Mouse (Mus musculus): ENCODE results near the gene Ngf. TPM values are rescaled to one million over a fixed set of nuclear protein-coding genes. Genes with fewer than 3 reads are reported as not detected.
A peak's percentile ranks its signal among the peaks of the same experiment; 100 is the strongest.

Gene Ngf
- polyA plus RNA-seq, 1 experiment from 2014 or later: 4.3 TPM

DNA sequence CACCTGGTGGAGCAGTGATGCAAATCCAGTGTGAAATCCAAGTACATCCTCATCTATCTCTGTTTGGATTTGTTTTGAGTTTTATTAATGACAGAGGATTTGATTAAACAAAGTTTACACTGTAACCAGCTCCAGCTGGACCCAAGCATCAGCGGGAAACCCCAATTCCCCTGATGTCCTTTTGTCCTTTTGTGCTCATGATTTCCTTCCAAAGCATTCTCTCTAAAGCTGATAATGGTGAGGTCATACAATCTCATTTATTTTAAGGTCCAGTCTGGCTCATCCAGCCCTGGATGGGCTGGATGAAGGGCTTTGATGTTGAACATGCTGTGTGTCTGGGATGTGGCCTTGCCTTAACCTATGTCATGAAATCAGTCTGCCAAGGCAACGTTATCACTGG is 30.3 kb downstream of the Ngf start:
- H3K4me2 ChIP-seq (ENCODE audit: low read depth, low read length): no peak overlapping the region
- 0 out of 2 replicates have a peak, but pooled peaks cover 3% of the 10 kb centered on the region for H3K4me1 ChIP-seq (ENCODE audit: control insufficient read depth, insufficient read depth, low read length)
- no peaks in the 10 kb centered on the region for H3K27me3 ChIP-seq (ENCODE audit: control insufficient read depth, insufficient read depth, low read length)
- no peaks in the 10 kb centered on the region for H3K36me3 ChIP-seq (ENCODE audit: control insufficient read depth, insufficient read depth, low read length)
- H3K27ac ChIP-seq (ENCODE audit: low read length): no peak overlapping the region
- ATAC-seq (ENCODE audit: insufficient read depth, low FRiP score): peak; percentile 33; the same call in 1 of the 2 replicates
- no peak overlapping the region for H3K9ac ChIP-seq (ENCODE audit: low read length)
- WGBS: 47% methylated on average over 2 of the region's 2 CpGs
- no peaks in the 10 kb centered on the region for H3K9me3 ChIP-seq (replicated peaks; ENCODE audit: control insufficient read depth, low read length)
- H3K4me3 ChIP-seq (replicated peaks; ENCODE audit: low read length): no peak overlapping the region

DNA sequence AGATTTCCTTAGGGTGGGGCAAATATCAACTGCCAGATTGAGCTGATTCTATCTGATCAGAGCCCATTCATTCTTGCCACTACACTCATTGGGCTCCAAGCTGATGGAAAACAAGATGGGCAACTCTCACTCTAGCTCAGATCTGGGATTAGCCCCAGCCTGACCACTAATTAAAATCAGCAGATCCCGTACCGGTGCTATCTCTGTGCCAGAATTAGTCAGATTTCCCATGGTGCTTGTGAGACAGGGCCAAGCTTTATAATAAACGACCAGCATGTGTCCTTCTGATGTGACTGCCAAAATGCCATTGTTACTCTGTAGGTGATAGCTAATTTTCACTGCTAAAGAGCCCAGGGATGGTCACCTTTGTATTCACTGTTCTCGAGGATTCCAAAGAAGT is 31.5 kb downstream of the Ngf start:
- Histone ChIP-seq H3K4me2 (ENCODE audit: low read depth, low read length) (no peak overlapping the region), H3K36me3 (ENCODE audit: control insufficient read depth, insufficient read depth, low read length) (no peaks in the 10 kb centered on the region), H3K4me3 (replicated peaks; ENCODE audit: low read length) (no peak overlapping the region), H3K27me3 (ENCODE audit: control insufficient read depth, insufficient read depth, low read length) (no peaks in the 10 kb centered on the region), H3K9ac (ENCODE audit: low read length) (no peak overlapping the region), H3K4me1 (ENCODE audit: control insufficient read depth, insufficient read depth, low read length) (0 out of 2 replicates have a peak, but pooled peaks cover 5% of the 10 kb centered on the region), H3K9me3 (replicated peaks; ENCODE audit: control insufficient read depth, low read length) (no peaks in the 10 kb centered on the region), H3K27ac (ENCODE audit: low read length) (no peak overlapping the region)
- 77% methylated on average over 4 of the region's 4 CpGs for WGBS
- ATAC-seq (ENCODE audit: insufficient read depth, low FRiP score): no peak

- 0 out of 2 replicates have a peak, but pooled peaks cover 5% of the 10 kb centered on the region for H3K4me1 ChIP-seq (ENCODE audit: control insufficient read depth, insufficient read depth, low read length)
- no peak for ATAC-seq (ENCODE audit: insufficient read depth, low FRiP score)
- H3K4me2 ChIP-seq (ENCODE audit: low read depth, low read length): no peak overlapping the region
- no peak overlapping the region for H3K9ac ChIP-seq (ENCODE audit: low read length)
- H3K4me3 ChIP-seq (replicated peaks; ENCODE audit: low read length): no peak overlapping the region
- 75% methylated on average over 4 of the region's 4 CpGs for WGBS
- H3K36me3 ChIP-seq (ENCODE audit: control insufficient read depth, insufficient read depth, low read length): no peaks in the 10 kb centered on the region
- no peak overlapping the region for H3K27ac ChIP-seq (ENCODE audit: low read length)
- H3K27me3 ChIP-seq (ENCODE audit: control insufficient read depth, insufficient read depth, low read length): no peaks in the 10 kb centered on the region
- no peaks in the 10 kb centered on the region for H3K9me3 ChIP-seq (replicated peaks; ENCODE audit: control insufficient read depth, low read length)
Observed at GRCm38 (mm10) chr3:102505129-102505528, 35.4 kb downstream of the Ngf start.

- WGBS: 70% methylated on average over 12 of the region's 12 CpGs
- H3K9me3 ChIP-seq (replicated peaks; ENCODE audit: control insufficient read depth, low read length): no peaks in the 10 kb centered on the region
Observed at GRCm38 (mm10) chr3:102506061-102506460, 36.3 kb downstream of the Ngf start.

DNA sequence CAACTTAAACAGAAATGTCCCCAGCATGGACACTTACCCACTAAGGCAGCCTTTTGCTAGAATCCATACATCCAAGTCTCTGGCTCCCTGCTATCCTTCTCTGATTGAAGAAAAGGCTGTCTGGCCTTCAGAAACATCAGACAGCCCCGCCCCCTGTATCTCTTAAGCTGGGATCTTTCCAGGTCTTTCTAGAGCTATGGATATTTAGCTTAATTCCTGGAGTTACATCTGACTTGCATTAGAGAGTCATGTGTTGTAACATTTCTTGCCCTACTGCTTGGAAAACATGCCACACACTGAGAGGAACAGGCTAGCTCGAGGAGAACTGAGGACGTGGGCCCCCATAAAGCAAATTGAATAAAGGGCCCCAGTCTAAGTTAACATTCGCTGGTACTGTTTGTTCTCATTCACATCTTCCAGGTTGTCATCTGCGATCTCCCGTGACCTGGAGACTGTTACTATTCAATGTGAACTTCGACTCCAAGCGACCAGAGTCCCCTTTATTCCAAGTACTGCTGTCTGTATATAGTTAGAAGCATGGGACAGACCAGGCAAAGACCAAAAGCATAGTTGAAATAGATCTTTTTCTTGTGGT is 38.0 kb downstream of the Ngf start:
- no peaks in the 10 kb centered on the region for H3K27me3 ChIP-seq (ENCODE audit: control insufficient read depth, insufficient read depth, low read length)
- H3K36me3 ChIP-seq (ENCODE audit: control insufficient read depth, insufficient read depth, low read length): no peaks in the 10 kb centered on the region
- 66% methylated on average over 8 of the region's 8 CpGs for WGBS
- no peak overlapping the region for H3K9ac ChIP-seq (ENCODE audit: low read length)
- no peak overlapping the region for H3K4me3 ChIP-seq (replicated peaks; ENCODE audit: low read length)
- 0 out of 2 replicates have a peak, but pooled peaks cover 5% of the 10 kb centered on the region for H3K4me1 ChIP-seq (ENCODE audit: control insufficient read depth, insufficient read depth, low read length)
- no peaks in the 10 kb centered on the region for H3K9me3 ChIP-seq (replicated peaks; ENCODE audit: control insufficient read depth, low read length)
- no peak overlapping the region for H3K27ac ChIP-seq (ENCODE audit: low read length)
- H3K4me2 ChIP-seq (ENCODE audit: low read depth, low read length): no peak overlapping the region
- ATAC-seq (ENCODE audit: insufficient read depth, low FRiP score): no peak

More at GRCm38 (mm10) chr3:102506061-102506460, 36.3 kb downstream of the Ngf start:
- H3K4me3 ChIP-seq (replicated peaks; ENCODE audit: low read length): no peak overlapping the region
- H3K36me3 ChIP-seq (ENCODE audit: control insufficient read depth, insufficient read depth, low read length): no peaks in the 10 kb centered on the region
- H3K9ac ChIP-seq (ENCODE audit: low read length): no peak overlapping the region
- no peaks in the 10 kb centered on the region for H3K27me3 ChIP-seq (ENCODE audit: control insufficient read depth, insufficient read depth, low read length)
- no peak for ATAC-seq (ENCODE audit: insufficient read depth, low FRiP score)
- no peak overlapping the region for H3K4me2 ChIP-seq (ENCODE audit: low read depth, low read length)
- no peak overlapping the region for H3K27ac ChIP-seq (ENCODE audit: low read length)
- 0 out of 2 replicates have a peak, but pooled peaks cover 5% of the 10 kb centered on the region for H3K4me1 ChIP-seq (ENCODE audit: control insufficient read depth, insufficient read depth, low read length)

- no peak for ATAC-seq (ENCODE audit: insufficient read depth, low FRiP score)
- Histone ChIP-seq H3K4me3 (replicated peaks; ENCODE audit: low read length) (no peak overlapping the region), H3K9me3 (replicated peaks; ENCODE audit: control insufficient read depth, low read length) (no peaks in the 10 kb centered on the region), H3K9ac (ENCODE audit: low read length) (no peak overlapping the region), H3K36me3 (ENCODE audit: control insufficient read depth, insufficient read depth, low read length) (no peaks in the 10 kb centered on the region), H3K27ac (ENCODE audit: low read length) (no peak overlapping the region), H3K4me1 (ENCODE audit: control insufficient read depth, insufficient read depth, low read length) (0 out of 2 replicates have a peak, but pooled peaks cover 5% of the 10 kb centered on the region), H3K27me3 (ENCODE audit: control insufficient read depth, insufficient read depth, low read length) (no peaks in the 10 kb centered on the region), H3K4me2 (ENCODE audit: low read depth, low read length) (no peak overlapping the region)
- WGBS: 52% methylated on average over 9 of the region's 9 CpGs
Observed at GRCm38 (mm10) chr3:102508455-102508854, 38.7 kb downstream of the Ngf start.

GRCm38 (mm10) chr3:102509601-102510000 is 39.9 kb downstream of the Ngf start:
- WGBS: 80% methylated on average over 3 of the region's 3 CpGs

DNA sequence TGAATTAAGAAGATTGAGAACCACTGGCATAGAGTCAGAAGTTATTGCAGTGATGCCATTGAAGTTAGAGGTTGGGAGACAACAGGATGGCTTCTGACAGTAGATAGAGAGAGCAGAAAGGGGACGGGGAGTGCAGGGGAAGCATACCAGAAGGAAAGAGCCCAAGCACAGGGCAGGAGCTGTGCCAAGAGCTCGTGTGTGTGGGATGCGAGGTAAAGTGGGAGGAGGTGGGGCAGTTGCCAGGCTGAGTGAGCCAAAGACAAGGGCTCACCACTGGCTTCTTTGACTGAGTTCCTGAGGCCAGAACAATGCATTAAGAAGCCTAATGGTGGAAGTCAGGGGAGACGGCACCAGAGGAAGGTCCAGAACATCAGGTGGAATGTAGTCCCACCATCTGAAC is 47.2 kb downstream of the Ngf start:
- Histone ChIP-seq H3K4me3 (replicated peaks; ENCODE audit: low read length) (no peak overlapping the region), H3K4me2 (ENCODE audit: low read depth, low read length) (no peak overlapping the region), H3K9ac (ENCODE audit: low read length) (no peak overlapping the region), H3K27ac (ENCODE audit: low read length) (no peak overlapping the region), H3K27me3 (ENCODE audit: control insufficient read depth, insufficient read depth, low read length) (no peaks in the 10 kb centered on the region), H3K9me3 (replicated peaks; ENCODE audit: control insufficient read depth, low read length) (no peaks in the 10 kb centered on the region), H3K4me1 (ENCODE audit: control insufficient read depth, insufficient read depth, low read length) (no peaks in the 10 kb centered on the region), H3K36me3 (ENCODE audit: control insufficient read depth, insufficient read depth, low read length) (no peaks in the 10 kb centered on the region)
- WGBS: 80% methylated on average over 4 of the region's 4 CpGs
- no peak for ATAC-seq (ENCODE audit: insufficient read depth, low FRiP score)

More at GRCm38 (mm10) chr3:102509601-102510000, 39.9 kb downstream of the Ngf start:
- Histone ChIP-seq H3K9ac (ENCODE audit: low read length) (no peak overlapping the region), H3K27ac (ENCODE audit: low read length) (no peak overlapping the region), H3K27me3 (ENCODE audit: control insufficient read depth, insufficient read depth, low read length) (no peaks in the 10 kb centered on the region), H3K9me3 (replicated peaks; ENCODE audit: control insufficient read depth, low read length) (no peaks in the 10 kb centered on the region), H3K4me2 (ENCODE audit: low read depth, low read length) (no peak overlapping the region), H3K4me1 (ENCODE audit: control insufficient read depth, insufficient read depth, low read length) (0 out of 2 replicates have a peak, but pooled peaks cover 5% of the 10 kb centered on the region), H3K4me3 (replicated peaks; ENCODE audit: low read length) (no peak overlapping the region), H3K36me3 (ENCODE audit: control insufficient read depth, insufficient read depth, low read length) (no peaks in the 10 kb centered on the region)
- no peak for ATAC-seq (ENCODE audit: insufficient read depth, low FRiP score)

DNA sequence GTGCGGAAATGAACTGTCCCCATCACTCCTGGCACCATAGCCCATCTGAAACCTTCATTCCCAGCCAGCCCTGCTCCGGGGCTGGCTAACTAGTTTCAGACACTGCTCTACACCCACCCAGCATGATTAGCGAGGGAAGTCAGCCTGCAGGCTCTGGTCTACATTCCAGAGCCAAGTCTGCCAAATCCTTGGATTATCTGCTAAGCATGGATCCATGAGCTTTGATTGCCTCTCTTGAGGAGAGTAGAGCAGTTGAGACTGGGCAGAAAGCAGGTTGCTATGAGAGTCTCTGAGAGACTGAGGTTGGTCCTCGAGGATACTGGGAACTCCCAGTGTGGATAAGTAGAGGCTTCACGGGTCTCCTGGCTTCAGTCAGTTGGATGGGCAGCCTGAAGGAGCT is 51.3 kb downstream of the Ngf start:
- Histone ChIP-seq H3K9me3 (replicated peaks; ENCODE audit: control insufficient read depth, low read length) (no peaks in the 10 kb centered on the region), H3K27me3 (ENCODE audit: control insufficient read depth, insufficient read depth, low read length) (no peaks in the 10 kb centered on the region), H3K4me1 (ENCODE audit: control insufficient read depth, insufficient read depth, low read length) (peaks cover 5% of the 10 kb centered on the region; the same call in 1 of the 2 replicates), H3K9ac (ENCODE audit: low read length) (no peak overlapping the region), H3K27ac (ENCODE audit: low read length) (no peak overlapping the region), H3K36me3 (ENCODE audit: control insufficient read depth, insufficient read depth, low read length) (no peaks in the 10 kb centered on the region), H3K4me3 (replicated peaks; ENCODE audit: low read length) (no peak overlapping the region), H3K4me2 (ENCODE audit: low read depth, low read length) (no peak overlapping the region)
- no peak for ATAC-seq (ENCODE audit: insufficient read depth, low FRiP score)
- WGBS: 69% methylated on average over 5 of the region's 5 CpGs

Data from stomach, embryonic 16.5 days (tissue).